Mouse (Mus musculus) ovary, postnatal 10 days (tissue): ENCODE data around the gene St5.

Experiments used
- DNase-seq: peaks from one replicate; pipeline ENCODE4 v3.0.0; 2022; ENCODE audit warnings: low spot score

Gene St5

DNA sequence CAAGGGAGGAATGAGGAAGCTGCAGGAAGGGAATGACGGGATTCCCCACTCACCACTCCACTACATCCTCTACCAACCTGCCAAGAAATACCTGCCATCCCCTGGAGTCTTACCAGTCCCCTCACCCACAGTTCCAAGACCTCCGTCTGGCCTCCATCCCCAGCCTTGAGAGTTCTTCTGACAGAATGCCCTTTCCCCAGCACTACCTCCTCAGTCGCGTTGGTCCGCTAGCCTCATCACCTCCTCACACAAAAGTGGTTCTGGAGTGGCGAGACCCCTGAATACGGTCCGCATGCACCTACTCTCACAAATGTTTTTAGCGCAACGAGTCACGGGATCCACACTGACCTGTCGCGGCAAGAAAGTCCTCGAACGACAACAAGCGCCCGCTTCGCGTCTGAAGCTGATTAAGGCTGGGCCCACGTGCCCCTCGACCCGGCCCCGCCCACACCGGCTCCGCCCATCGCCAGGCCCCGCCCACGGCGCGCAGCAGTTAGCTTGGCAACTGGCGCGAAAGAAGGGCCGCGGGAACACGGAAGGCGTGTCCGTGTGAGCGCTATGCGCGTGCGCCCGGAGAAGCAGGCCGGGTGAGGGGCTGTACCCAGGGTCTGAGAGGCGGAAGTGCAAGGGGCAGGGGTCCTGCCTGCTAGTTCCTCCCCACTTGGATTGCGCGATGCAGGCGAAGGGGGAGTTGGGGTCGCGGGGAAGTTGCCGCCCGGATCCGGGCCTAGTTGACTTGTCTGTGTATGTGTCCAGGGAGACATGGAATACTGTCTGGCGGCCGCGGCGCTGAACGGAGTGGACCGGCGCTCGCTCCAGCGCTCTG, at the start of gene St5, which contains the start of gene Akip1:
St5 (minus strand) TSS at position 416 of the 826 bp plus-strand sequence.
Akip1 (plus strand) TSS at position 501 of the 826 bp plus-strand sequence.
- DNase-seq, result peak; percentile 90

DNA sequence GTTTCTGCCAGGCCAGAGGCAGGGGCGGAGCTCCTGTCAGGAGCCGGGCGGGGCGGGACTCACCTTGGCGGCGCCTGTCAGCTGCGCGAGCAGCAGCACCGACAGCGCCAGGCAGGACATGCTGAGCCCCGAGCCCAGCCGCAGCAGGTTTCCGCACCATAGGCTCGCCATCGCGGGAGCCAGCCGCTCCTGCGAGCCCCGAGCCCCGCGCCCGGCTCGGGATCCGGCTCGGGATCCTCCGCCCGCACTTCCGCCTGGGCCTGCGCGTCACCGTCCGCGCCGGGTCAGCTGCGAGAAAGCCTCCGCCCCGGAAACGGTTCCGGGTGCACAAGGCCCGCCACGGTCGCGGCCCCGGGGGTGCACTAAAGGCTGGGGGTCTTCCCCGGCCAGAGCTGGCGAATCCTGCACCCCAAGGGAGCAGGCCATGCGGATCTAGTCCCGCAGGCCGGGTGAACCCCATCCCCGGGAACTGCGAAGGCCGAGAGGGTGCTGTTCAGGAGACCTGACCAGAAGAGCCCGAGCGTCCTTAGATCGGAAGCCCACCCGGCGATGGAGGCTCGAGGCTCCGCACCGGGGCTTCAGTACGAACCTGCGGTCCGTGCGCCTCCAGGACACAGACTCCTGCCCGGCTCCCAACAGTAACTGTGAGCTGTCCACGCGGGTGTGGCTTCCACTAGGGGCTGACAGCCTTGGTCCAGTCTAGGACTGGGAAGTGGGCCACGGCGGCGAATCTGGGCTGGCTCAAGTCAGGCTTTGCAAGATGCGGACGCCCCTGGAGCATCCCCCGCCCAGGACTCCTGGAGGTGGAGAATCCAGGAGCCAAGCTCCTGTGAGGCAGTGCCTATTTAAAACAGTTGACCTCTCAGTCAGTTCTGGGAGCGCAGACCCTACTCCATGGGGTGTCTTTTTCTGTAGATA, 48.9 kb upstream of the St5 start, which contains the start of gene Tmem9b:
Tmem9b (minus strand) TSS at position 868 of the 918 bp plus-strand sequence.
- DNase-seq, result peak; percentile 65

DNA sequence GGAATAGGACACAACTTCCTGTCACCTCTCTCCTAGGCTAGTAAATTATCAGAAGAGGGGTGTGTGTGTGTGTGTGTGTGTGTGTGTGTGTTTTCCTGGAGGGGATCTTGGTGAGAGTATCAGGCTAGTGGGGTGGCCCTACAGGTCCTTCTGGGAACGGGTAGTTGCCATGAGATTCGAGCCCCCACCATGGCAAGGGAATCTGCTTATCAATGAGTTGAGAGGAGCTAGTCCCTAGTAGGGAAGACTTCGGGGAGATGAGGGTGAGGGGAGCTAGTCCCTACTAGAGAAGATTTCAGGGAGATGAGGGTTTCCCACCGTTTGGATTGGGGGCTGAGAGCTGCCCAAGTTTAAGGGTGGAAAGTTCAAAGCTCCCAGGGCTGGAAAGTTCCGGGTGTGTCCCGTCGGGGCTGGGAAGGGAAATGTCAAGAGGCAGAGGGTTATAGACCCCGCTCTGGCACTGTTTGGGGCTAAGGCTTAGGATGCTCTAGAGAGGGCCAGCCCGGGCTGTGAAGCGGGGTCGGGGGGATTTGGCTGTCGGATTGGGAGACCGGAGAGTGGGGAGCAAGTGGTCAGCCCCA, 48.1 kb upstream of the St5 start:
- DNase-seq, result no peak

DNA sequence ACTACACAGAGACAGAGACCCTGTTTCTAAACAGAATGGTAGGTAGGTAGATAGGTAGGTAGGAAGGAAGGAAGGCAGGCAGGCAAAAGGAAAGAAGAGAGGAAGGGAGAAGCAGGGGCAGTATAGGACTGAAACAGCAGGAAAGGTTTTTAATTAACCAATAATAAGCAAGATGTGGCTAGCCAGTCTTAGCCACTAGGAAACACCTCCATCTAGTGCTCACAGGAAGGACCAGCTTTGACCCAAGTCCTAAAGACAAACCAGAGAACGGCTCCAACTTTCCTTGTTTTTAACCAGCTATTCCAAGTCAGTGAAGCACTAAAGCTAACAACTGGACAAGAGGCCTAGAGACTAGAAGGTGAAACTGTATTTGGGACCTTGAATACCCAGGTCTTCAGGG, 44.3 kb upstream of the St5 start:
- DNase-seq, result no peak

DNA sequence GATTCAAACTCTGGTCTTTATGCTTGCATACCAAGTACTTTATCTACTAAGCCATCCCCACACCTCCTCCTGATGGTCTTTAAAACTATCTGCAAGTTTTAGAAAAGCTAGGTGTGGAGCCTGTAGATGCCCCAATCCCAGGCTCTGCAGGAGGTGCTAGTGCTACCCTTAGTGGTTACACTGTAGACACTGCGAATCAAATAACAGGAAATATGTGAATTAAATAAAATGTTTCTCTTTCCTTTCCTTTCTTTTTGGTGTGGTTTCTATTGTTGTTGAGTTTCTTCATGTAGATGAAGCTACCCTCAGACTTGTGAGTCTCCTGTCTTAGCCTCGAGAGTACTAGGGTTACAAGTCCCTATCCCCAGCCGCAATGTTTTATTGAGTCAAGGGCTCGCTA, 38.3 kb upstream of the St5 start:
- no peak for DNase-seq

DNA sequence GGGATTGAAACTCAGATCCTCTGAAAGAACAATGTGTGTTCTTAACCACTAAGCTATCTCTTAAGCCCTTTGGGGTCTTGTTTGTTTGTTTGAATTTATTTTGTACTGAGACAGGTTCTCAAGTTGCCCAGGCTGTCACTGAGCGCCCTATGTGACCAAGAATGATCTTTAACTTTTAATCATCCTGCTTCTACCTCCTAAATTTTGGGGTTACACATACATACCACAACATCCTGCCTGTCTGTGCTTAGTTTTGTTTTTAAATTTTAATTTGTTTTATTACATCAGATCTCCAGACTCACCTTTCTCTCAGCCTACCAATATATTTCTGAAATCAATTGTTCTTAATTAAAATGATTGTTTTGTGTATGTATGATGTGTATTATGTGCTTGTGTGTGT, 37.7 kb upstream of the St5 start:
- no peak for DNase-seq

DNA sequence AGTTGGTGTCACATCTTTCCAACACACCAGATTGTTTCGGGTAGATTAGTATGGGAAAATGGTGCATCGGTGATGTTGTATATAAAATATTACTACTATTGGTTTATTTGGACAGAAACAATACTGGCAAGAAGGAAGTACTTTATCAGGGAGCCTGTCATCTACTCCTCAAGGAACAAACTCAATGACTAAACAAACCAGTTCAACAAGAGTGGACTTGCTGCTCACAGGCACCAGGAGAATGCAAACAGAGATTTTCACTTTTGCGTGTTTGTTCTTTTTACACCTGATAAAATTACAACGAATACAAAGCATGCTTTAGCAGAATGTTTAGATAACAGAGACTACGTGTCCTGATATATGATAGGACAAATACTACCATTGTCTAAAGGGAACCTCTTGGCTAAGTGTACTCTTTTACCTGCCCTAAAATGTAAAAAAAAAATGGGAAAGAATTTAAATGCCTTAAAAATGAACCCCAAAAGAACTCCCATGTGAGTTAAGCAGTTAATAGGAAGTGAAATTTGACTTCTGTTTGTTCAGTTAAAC, 36.5 kb upstream of the St5 start:
- DNase-seq, result no peak

DNA sequence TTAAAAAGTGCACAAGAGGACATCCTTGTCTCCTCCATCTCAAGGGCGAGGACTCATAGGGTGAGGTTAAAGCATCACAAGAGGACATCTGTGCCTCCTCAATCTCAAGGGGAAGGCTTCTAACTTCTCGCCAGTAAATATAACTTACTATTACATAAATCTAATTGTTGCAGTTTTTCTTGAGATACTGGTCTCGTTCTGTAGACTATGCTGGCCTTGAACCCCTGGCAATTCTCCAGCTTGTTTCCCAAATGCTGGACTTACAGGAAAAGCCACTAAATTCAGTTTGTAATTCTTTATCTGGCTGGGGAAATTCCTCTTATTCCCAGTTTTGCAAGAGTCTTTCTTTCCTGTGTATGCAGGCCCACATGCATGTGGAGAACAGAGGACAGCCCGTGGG, 31.4 kb upstream of the St5 start:
- no peak for DNase-seq

DNA sequence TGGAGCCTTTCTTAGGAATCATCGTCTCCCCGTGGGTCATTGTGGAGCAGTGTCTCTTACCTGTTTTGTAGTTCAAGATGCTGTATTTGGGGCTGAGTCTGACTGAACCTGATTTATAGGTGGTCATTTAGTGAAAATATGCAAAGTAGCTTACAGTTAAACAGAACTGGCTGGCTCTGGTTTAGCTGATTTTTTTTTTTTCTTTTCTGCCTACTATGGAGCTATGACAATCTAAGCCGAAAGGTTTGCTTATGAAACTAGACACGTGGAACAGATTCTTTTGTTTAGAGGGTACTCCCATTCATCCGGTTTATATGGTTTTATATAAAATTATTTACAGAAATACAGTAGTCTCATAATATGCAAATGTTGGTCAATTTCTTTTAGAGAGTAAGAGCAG, 28.2 kb upstream of the St5 start, which contains the start of gene Ascl3:
Ascl3 (minus strand) TSS at position 101 of the 400 bp plus-strand sequence.
- no peak for DNase-seq

DNA sequence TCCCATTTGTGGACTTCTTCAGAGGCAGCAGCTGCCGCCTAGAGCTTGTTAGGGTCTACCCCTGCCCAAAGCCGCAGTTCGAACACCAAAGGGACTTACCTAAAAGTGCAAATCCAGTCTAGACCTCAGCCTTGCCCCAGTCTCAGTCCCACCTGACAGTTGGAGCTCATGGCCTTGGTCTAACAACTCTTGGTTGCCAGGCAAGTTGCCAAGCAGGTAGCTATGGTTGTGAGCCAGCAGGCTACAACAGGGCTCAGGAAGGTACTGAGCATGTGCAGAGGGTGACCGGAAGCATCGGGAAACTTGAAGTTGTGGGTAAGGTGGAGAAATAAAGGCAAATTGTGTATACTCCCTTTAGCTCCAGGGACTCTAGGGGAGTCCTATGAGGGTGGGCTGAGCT, 20.3 kb upstream of the St5 start, which contains the start of gene BC051019:
BC051019 (minus strand) TSS at position 154 of the 400 bp plus-strand sequence.
- DNase-seq, result no peak

DNA sequence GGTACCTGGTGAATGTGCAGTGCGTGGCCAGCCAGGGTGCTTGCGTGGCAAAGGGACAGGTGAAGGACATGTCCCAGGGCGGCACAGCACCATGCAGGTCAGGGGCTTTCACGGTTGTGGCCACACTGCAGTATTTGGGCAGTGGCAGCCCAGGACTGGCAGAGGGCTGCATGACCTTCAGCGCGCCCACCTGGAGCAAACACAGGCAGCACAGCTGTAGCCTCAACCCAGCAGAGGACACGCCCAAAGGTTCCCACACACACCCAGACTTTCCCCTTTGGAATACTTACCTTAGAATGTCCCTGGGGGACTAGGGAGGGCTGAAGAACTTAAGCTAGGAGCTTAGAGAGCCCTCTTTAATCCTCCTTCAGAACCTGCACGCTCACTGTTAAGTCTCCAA, 19.7 kb upstream of the St5 start:
- DNase-seq, result no peak

DNA sequence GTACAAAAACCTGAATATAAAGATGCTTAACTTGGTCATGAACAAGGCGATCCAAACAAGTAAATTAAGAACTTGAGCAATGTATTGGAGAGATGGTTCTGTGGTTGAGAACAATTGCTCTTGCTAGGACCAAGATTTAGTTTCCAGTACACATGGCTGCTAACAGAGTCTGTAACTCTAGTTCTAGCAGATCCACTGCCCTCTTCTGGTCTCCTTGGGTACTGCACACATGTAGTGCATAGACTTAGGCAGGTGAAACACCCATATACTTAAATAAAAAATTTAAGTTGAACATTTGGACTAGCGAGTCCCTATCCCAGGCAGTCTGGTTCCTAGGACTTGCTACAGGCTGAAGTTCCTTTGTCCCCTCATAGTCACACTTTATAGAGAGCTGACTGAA, 19.2 kb upstream of the St5 start:
- no peak for DNase-seq

DNA sequence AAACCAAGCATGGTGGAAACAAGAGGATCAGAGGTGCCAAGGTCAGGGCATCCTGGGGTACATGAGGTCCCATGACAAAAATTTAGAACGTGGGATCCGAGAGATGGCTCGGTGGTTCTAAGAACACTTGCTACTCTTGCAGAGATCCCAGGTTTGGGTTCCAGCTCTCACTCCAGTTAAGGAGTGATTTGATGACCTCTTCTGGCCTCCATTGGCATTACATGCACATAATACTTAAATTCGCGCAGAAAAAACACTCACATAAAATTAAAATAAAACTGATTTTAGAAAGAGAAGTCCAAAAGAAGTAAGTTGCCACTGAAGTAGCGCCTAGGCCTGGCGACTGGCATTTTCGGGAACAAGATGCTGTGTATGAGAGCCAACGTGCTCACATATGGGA, 15.9 kb upstream of the St5 start:
- no peak for DNase-seq

DNA sequence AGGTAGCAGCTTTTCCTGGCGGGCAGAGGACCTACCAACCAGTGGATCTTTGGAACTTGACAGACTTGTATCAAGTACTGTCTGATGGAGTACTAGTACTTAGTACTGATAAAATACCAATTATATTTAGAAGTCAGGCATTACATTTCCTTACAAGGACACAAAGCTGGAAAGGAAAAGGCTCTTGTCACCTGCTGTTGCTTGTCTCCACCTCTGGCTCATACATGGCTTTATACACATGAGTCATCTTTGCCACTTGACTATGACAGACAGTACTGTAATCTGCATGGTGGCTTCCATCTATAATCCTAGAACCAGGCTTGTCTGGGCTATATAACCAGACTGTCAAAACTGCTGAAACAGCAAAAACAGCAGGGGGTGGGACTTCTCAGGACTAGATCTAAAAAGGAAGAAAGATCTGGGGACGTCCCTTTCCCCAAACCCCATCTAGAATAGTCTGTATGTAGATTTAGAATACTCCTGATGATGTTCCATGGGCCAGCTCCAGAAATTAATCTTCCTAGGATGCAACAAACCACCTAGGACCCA, 10.1 kb upstream of the St5 start:
- DNase-seq, result no peak

DNA sequence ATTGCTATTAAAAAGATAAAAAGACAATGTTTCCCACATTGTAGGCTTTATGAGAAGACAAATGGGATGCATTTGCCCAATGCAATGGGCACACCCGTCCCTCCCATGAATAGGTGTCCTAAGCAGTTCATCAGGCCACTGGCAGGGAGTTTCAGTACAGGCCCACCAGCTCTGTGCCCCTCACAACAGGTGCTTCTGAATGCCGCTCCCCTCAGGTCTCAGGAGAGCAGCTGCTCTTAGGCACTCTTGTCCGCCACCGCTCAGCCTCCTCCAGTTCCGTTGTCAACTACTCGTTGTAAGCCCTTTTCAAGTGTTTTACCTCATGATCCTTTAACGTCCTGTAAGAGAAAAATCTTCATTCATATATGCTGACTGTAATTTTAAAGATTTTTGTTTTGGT, 8.8 kb upstream of the St5 start:
- no peak for DNase-seq

DNA sequence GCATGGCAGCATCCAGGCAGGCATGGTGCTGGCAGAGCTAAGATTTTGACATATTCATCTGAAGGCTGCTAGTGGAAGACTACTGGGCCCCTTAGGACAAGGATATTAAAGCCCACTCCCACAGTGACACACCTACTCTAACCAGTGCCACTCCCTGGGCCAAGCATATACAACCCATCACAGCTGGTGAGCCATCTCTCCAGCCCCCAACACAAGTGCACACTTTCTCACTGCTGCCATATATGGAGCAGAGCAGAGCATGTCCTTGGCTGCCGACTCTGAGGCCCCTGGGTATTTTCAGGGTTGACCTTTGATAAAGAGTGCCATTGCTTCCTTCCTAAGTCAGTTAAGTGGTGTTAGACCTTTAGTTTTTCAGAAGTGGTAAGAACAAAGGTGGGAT, 6.7 kb upstream of the St5 start:
- no peak for DNase-seq

DNA sequence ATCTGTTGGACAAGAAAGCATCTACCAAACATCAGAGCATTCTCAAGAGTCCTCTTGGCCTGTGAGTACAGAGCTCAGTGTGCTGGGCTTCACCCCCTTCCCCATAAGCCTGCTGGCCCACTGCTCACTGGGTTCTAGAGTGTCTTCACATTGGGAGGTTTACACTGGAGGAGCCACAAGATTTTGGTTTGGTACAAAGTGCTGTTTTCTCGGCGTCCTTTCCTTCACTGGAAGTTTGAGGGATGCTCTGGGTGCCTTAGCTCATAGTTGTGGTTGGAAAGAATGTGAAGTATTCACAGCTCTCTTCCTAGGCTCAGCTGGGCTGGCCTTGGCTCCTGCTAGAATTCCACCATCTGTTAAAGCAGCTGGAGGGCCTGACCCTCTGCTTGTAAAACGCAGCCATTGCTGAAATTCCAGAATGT, 5.6 kb upstream of the St5 start:
- no peak for DNase-seq

DNA sequence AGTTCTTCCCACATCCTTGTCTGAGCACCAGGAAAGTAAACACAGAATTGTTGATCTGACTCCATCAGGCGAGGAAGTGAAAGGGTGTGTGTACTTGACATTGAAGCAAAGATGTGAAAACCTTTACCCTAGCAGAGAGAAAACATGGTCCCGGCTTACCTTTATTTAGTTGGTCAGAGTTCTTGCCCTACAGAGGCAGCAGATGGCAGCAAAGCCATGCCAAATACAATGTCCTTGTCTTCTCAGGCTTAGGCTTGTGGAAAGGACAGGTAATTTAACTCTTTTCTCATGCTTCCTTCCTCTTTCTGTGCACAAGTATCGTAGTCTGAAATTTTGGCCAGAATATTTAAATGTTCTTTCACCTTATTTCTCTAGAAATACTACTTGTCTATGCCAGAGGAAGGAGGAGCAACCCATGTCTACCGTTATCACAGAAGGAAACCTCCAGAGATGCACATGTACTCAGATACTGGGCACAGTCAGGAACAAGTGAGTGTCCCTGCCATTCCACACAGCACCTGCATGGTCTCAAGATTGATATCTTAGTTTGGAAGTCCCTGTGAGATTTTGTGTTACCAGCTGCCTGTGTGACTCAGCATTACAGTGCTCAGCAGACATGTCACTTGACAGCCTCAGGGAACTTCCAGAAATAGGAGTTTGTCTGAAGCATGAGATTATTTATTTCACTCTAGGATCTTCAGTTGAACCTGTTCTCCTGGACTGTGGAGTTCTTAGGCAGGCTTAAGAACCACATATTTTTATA, 3.8 kb upstream of the St5 start:
- no peak for DNase-seq

DNA sequence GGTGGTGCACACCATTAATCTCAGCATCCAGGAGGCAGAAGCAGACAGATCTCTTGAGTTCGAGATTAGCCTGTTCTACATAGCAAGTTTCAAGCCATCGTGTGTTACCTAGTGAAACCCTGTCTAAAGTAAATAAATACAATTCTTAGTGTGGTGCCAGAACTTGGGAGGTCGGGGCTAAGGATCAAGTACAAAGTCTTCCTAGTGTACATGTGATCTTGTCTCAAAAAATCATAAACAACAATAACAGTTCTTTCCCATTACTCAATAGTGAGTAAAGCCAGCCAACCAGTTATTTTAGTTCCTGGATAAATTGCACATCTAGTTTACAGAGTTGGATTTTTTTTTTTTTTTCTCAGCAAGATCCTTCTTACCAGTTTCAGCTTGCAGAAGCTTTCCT, 1.1 kb upstream of the St5 start:
- DNase-seq, result no peak

DNA sequence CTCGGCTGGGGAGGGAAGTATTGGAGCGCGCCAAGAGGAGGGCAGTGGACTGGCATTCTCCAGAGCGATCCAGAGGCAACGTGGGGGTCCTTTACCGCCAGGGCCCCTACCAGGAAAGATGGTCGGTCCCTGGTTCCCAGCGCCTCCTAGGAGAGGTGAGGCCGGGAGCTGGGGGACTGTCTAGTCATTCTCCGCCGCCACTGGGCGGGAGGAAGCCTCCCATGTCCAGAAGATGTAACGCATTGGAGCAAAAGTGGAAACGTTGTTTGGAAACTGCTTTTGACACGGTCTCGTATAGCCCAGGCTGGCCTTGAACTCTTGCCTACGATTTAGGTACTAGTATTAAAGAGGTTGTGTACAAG, 592 bp upstream of the St5 start:
- no peak for DNase-seq

DNA sequence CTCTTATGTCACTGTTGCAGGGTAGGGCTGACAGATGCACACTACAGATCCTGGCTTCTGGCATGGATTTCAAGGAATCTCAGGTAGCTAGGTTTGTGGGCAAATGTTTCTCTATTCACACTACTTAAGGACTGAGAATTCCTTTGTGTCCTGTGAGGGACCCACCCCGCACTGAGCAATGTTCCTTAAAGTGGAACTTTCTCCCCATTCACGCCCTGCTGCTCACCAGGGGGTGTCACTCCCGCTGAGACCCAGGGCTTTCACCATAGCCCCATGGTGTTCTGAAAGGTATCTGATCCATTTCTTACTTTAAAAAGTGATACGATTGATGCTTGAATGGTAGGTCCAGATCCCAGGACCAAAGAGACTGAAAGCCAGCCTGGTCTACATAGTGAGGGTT, 684 bp downstream of the St5 start:
- DNase-seq, result no peak
